Mouse (Mus musculus) hindbrain, embryonic 11.5 days (tissue): ENCODE measurements at regions not wholly inside any gene's neighbourhood (a gene's known extent, or its start where the extent isn't known, plus 50 kb on each side); places are given as distances from the start of the nearest gene placed in this dataset.

Source experiments
- ATAC-seq: fragments of 200-750 bp; cut with Nextera tagmentation; 2 replicates; pipeline ENCODE4 v1.8.0; 2017; ENCODE audit warnings: mild to moderate bottlenecking, moderate TSS enrichment, moderate library complexity; ENCODE audit not compliant: low FRiP score
- DNase-seq: peaks from one replicate; pipeline ENCODE4 v3.0.0-alpha.2; 2015; ENCODE audit warnings: low spot score
- H3K27ac ChIP-seq: fragments of 300-500 bp; sonication (generic); 2 replicates; pipeline ENCODE4 v1.5.1; 2014; ENCODE audit warnings: mild to moderate bottlenecking, low read depth, low read length
- H3K27me3 ChIP-seq: fragments of 300-500 bp; sonication (generic); 2 replicates; pipeline ENCODE4 v1.6.1; 2014; ENCODE audit warnings: mild to moderate bottlenecking, low read length, moderate library complexity, mixed read lengths; ENCODE audit not compliant: control insufficient read depth, insufficient read depth
- H3K36me3 ChIP-seq: fragments of 300-500 bp; sonication (generic); 2 replicates; pipeline ENCODE4 v1.6.1; 2014; ENCODE audit warnings: mild to moderate bottlenecking, low read length, moderate library complexity, mixed read lengths; ENCODE audit not compliant: control insufficient read depth, insufficient read depth
- H3K4me1 ChIP-seq: fragments of 300-500 bp; sonication (generic); replicated peaks from 2 replicates; pipeline ENCODE4 v1.6.1; 2014; ENCODE audit warnings: low read length, mixed read lengths; ENCODE audit not compliant: control insufficient read depth, insufficient read depth
- H3K4me2 ChIP-seq: fragments of 300-500 bp; sonication (generic); replicated peaks from 2 replicates; pipeline ENCODE4 v1.6.1; 2014; ENCODE audit warnings: mild to moderate bottlenecking, low read depth, low read length
- H3K4me3 ChIP-seq: fragments of 300-500 bp; sonication (generic); 2 replicates; pipeline ENCODE4 v1.5.1; 2014; ENCODE audit warnings: low read depth, low read length
- H3K9ac ChIP-seq: fragments of 300-500 bp; sonication (generic); 2 replicates; pipeline ENCODE4 v1.6.1; 2014; ENCODE audit warnings: low read depth, low read length
- H3K9me3 ChIP-seq: fragments of 300-500 bp; sonication (generic); 2 replicates; pipeline ENCODE4 v1.6.1; 2016; ENCODE audit warnings: low read length; ENCODE audit not compliant: control insufficient read depth
- whole genome bisulfite sequencing: fragments of 180-500 bp; shearing (Covaris S2); extraction: QIAGEN DNeasy Blood & Tissue Kit; methylation state at CpG from one replicate; pipeline ENCODE4 v1.1.7; 2014; 5-methylcytosine and 5-hydroxymethylcytosine counted together

DNA sequence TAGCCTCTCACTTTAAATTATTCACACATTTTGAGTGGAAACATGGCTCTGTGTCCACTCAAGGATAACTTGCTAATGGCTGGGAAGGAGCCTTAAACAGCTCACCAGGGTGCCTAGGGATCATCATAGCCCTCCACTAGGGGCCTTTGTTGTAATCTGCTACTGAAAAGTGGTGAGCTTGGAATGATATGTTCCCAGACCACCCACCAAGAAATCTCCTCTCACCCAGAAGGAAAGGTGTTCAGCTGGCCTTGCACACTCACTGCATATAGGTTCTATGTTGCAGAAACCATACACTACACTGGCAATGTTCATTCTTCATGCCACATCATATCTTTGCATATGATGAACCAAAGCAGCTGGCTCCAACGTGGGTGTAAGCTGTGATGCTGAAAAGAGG, 145.1 kb upstream of the Irx1 start:
- Histone ChIP-seq H3K9me3 (no peaks in the 10 kb centered on the region), H3K4me1 (no peaks in the 10 kb centered on the region), H3K36me3 (no peaks in the 10 kb centered on the region), H3K4me3 (no peak overlapping the region), H3K4me2 (no peak overlapping the region), H3K27ac (no peak overlapping the region), H3K9ac (no peak overlapping the region), H3K27me3 (no peaks in the 10 kb centered on the region)
- DNase-seq (no peak), ATAC-seq (no peak)
- WGBS = 85% methylated on average over 1 of the region's 1 CpGs

DNA sequence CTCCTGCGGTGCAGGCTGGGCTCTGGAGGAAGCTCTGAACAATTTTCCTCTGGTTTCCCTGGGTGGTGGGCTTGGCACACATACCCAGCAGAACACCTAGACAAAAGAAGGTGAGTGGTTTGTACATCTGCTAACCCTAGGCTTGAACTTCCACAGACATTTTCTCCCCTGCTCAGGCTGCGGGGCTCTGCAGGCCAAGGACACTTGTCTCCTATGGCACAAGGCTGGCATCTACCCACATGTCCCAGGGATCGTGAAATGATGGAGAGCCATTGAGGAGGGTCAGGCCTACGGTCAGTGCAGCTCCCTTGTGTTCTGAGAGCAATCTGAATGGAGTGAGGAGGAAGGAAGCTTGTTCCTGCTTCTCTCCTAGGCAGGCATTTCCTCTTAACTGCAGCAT, 150.4 kb upstream of the Irx1 start:
- ATAC-seq = no peak
- Histone ChIP-seq H3K9ac (no peak overlapping the region), H3K4me2 (no peak overlapping the region), H3K4me3 (no peak overlapping the region), H3K27me3 (no peaks in the 10 kb centered on the region), H3K36me3 (no peaks in the 10 kb centered on the region), H3K27ac (no peak overlapping the region), H3K4me1 (no peaks in the 10 kb centered on the region), H3K9me3 (no peaks in the 10 kb centered on the region)
- no peak for DNase-seq
- WGBS = 93% methylated on average over 4 of the region's 4 CpGs

DNA sequence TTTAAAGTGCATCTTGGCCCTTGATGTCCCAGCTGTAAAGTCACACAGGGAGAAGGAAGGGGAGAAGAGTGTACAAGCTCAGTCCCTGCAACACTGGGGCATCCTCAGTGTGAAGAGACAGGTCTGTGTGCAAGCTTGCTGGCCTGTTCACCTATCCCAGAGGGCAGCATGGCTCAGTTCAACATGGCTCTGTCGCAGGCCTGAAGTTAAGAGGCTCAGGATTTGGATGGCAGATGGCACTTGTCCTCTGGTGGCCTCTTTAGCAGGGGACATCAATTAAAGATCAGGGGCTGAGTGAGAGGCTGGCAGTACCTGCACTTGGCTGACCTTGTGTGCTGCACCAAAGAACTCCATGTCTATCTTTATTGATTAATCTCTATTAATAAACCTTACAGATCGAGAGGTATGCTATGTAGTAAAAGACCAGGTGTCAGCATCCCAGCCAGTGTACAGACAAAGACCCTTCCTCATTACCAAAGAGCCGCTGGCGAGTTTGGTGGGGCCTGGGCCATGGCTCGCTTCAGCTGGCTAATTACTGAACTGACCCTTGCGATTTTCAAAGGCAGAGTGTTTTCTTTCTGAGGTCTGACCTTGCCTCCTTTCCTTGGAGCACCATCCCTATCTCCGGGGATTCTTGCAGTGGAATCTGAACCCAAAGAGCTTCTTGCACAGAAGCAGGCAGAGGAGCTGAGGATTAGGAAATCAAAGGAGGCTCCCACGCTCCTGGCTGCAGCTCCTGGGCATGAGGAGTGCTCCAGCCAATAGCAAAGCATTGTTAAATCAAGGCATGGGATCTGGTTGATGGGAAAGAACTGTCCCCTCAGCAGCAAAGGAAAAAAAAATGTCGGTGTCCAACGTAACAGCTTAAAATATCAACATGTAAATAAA, 151.5 kb upstream of the Irx1 start:
- Histone ChIP-seq H3K9ac (no peak overlapping the region), H3K4me1 (no peaks in the 10 kb centered on the region), H3K9me3 (no peaks in the 10 kb centered on the region), H3K4me3 (no peak overlapping the region), H3K36me3 (no peaks in the 10 kb centered on the region), H3K27ac (no peak overlapping the region), H3K4me2 (no peak overlapping the region), H3K27me3 (no peaks in the 10 kb centered on the region)
- DNase-seq (peak; percentile 5), ATAC-seq (no peak)
- 44% methylated on average over 10 of the region's 10 CpGs for WGBS

DNA sequence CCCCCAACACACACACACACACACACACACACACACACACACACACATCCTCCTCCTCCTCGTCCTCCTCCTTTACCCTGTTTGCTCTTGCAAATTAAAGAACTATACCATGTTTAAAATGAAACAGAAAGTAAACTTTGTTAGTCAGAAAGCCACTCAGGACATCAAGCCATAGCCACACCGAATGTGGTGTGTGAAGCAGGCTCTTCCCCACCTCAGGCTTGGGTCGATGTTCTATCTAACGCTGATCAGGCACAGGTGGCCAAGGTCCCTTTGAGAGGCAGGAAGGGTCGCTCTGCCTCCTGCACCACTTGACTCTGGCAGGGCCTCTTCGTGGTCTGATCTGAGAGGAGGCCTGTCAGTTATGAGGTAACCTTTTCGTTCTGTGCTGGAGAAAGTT, 156.9 kb upstream of the Irx1 start:
- Histone ChIP-seq H3K4me1 (0 out of 2 replicates have a peak, but pooled peaks cover 5% of the 10 kb centered on the region), H3K9ac (no peak overlapping the region), H3K27me3 (no peaks in the 10 kb centered on the region), H3K4me2 (no peak overlapping the region), H3K36me3 (no peaks in the 10 kb centered on the region), H3K4me3 (no peak overlapping the region), H3K9me3 (no peaks in the 10 kb centered on the region), H3K27ac (no peak overlapping the region)
- ATAC-seq = no peak
- 26% methylated on average over 7 of the region's 7 CpGs for WGBS
- no peak for DNase-seq

DNA sequence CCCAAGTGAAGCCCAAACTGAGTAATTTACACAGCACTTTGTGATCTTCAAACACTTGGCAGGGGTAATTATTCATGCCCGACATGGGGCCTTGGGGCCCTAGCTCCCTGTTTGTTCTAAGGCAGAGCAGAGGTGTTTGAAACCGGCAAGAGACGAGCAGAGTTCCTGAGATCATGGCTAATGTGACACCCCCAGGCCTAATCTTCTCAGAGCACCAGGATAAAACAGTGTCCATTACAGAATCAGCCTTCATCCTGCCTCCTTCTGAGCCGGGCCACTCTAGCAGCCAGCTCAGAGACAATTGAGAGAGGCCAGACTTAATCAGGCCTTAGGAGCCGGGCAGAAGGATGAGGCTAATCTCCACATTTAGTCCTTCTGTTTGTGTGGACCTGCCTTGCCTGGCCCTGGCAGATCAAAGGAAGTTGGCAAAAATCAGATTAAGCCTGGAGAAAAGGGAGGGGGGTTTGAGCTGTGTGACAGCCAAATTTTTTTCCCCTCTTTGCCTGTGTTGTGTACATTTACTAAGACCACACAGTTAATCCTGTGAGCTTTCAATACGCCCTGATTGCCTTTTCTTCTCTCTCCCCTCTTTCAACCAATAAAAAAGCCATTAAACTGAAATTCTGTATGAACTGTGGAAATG, 157.5 kb upstream of the Irx1 start:
- H3K27ac ChIP-seq = no peak overlapping the region
- H3K36me3 ChIP-seq = no peaks in the 10 kb centered on the region
- DNase-seq (peak; percentile 36), ATAC-seq (peak; percentile 27; the same call in 1 of the 2 replicates)
- no peaks in the 10 kb centered on the region for H3K27me3 ChIP-seq
- H3K4me1 ChIP-seq = 0 out of 2 replicates have a peak, but pooled peaks cover 5% of the 10 kb centered on the region
- no peak overlapping the region for H3K4me3 ChIP-seq
- H3K9ac ChIP-seq = no peak overlapping the region
- WGBS = 14% methylated on average over 6 of the region's 6 CpGs
- H3K9me3 ChIP-seq = no peaks in the 10 kb centered on the region
- no peak overlapping the region for H3K4me2 ChIP-seq

DNA sequence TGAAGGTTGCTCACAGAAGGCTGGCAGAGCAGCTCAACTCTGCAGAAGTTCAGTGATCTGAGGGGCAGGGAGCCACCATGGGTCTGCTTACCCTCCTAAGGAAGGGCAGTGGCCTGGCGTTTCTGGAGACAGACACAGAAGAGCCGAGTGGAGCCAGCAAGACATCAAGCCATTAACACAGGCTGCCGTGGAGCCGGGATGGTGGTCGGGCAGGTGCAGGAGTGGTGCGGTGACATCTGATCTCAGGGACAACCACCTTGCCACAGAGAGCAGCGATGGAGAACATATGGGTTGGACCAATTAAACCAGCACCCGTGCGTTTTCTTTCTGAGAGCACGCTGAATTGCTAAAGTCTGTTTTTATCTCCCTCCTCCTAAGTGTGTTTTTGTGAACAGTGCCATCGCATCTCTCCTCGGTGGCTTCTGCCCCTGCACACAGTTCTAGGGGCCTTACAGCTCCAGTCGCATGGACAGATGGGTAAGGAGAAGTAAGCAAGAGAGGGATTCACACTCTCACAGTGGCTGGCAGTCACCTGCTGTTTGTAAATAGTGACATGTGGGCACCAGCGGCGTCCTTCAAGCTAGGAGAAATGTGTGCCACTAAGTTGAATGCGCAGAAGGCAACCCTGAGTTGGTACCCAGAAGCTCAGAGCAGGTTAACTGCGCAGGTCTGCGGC, 158.2 kb upstream of the Irx1 start:
- Histone ChIP-seq H3K4me2 (no peak overlapping the region), H3K27me3 (no peaks in the 10 kb centered on the region), H3K27ac (no peak overlapping the region), H3K4me3 (no peak overlapping the region), H3K4me1 (0 out of 2 replicates have a peak, but pooled peaks cover 5% of the 10 kb centered on the region), H3K9me3 (no peaks in the 10 kb centered on the region), H3K36me3 (no peaks in the 10 kb centered on the region), H3K9ac (no peak overlapping the region)
- ATAC-seq (no peak), DNase-seq (peak; percentile 4)
- 72% methylated on average over 18 of the region's 18 CpGs for WGBS

DNA sequence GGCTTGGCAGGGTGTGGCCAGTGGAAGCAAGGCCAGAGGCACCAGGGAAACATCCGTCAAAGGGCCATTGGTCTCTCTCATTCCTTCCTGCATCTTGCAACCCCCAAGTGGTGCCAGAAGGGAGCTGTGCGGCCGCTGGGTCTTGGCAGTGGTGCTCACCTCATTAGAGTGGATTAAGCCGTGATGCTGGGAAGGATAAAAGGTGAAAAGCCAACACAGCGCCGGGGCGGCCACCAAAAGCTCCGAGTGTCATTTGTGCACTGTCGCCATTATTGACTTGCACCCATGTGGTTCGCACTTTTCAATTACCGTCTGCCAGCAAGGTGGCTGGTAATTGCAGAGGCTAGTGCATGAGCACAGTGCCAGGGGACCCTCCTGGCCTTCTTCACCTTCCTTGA, 158.7 kb upstream of the Irx1 start:
- Histone ChIP-seq H3K9ac (no peak overlapping the region), H3K4me1 (0 out of 2 replicates have a peak, but pooled peaks cover 5% of the 10 kb centered on the region), H3K27me3 (no peaks in the 10 kb centered on the region), H3K4me3 (no peak overlapping the region), H3K9me3 (no peaks in the 10 kb centered on the region), H3K27ac (no peak overlapping the region), H3K4me2 (no peak overlapping the region), H3K36me3 (no peaks in the 10 kb centered on the region)
- DNase-seq (peak; percentile 5), ATAC-seq (no peak)
- 64% methylated on average over 11 of the region's 11 CpGs for WGBS

DNA sequence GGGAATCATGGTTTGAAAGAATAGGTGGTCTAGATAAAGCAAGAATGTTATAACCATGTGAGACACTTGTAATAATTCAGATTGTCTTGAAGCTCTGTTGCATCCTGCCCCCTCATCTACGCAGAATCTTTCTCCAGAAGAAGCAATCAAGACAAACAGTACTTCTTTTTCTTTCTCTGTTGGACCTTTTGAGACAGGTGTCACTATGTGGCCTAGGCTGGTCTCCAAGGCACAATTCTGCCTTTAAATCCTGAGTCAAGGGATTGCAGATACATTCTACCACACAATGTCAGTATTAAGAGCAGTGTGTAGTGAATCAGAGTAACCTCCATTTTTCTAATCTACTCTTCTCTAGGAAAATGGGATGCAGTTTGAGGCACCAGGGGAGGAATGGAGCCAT, 164.8 kb upstream of the Irx1 start:
- no peak for DNase-seq
- H3K27me3 ChIP-seq = no peaks in the 10 kb centered on the region
- no peak overlapping the region for H3K9ac ChIP-seq
- ATAC-seq = no peak
- H3K4me3 ChIP-seq = no peak overlapping the region
- H3K27ac ChIP-seq = no peak overlapping the region
- WGBS = 93% methylated on average over 1 of the region's 1 CpGs
- H3K4me2 ChIP-seq = no peak overlapping the region
- H3K9me3 ChIP-seq = no peaks in the 10 kb centered on the region
- H3K4me1 ChIP-seq = no peaks in the 10 kb centered on the region
- no peaks in the 10 kb centered on the region for H3K36me3 ChIP-seq
